Mouse (Mus musculus): Measurements from ENCODE around the gene Mrpl39.

Gene Mrpl39

GRCm38 (mm10) chr16:84681991-84682390, 53.6 kb downstream of the Mrpl39 start:
- no peak for DNase-seq

DNA sequence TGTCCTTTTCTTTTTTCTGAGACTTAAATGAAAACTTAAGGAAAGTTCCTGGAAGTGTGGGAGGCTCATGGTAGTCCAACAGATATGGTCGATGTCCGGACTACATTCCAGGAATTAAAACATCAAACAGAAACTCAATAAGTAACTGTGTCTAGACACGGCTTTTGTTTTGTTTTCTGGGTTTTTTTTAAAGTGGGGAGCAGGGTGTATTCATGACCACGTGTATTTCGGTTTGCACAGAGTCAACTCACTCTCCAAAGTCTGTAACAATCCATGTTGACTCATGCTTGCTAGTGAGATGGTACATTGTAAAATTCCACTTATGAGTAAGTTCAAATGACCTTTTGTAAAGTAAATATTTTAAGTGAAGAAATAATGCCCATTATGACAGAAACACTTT, 54.8 kb downstream of the Mrpl39 start:
- DNase-seq = no peak

DNA sequence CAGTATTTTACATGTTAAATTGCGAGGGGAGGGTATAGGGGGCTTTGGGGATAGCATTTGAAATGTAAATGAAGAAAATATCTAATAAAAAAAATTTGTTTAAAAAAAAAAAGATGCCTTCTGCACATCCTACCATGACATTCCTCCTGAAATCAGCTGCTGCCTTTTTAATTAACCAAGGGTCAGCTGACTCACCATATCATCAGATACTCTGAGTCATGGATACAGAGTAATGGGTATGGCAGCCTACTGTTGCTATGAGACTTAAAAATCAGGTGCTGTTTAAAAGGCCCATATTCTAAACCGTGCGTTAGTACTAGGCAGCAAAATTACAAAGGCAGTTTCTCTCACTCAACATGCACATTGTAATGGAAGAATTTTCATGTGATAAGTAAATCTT, 58.2 kb downstream of the Mrpl39 start:
- no peak for DNase-seq

Data from embryo, embryonic 11 days (tissue).